Mouse (Mus musculus) cortical plate, adult 2 months (tissue): Measurements from ENCODE around the gene Umad1. TPM values are rescaled to one million over a fixed set of nuclear protein-coding genes. Genes with fewer than 3 reads are reported as not detected.

ENCODE experiments used
- H3K27ac ChIP-seq: fragments of 200-500 bp; 2 replicates; pipeline ENCODE4 v1.5.1; 2012; ENCODE audit warnings: low read length, control low read depth, inconsistent platforms; ENCODE audit not compliant: insufficient read depth
- H3K4me1 ChIP-seq: fragments of 200-500 bp; 2 replicates; pipeline ENCODE4 v1.6.1; 2011; ENCODE audit warnings: low read length; ENCODE audit not compliant: control insufficient read depth, insufficient read depth
- H3K4me3 ChIP-seq: fragments of 200-500 bp; 2 replicates; pipeline ENCODE4 v1.5.1; 2011; ENCODE audit warnings: mild to moderate bottlenecking, low read length, control low read depth; ENCODE audit not compliant: insufficient read depth
- CTCF ChIP-seq: fragments of 200-500 bp; IDR thresholded peaks from 2 replicates; pipeline ENCODE4 v1.5.1; 2011; ENCODE audit warnings: mild to moderate bottlenecking, control low read depth, low read length; ENCODE audit not compliant: insufficient read depth; ENCODE audit errors: extremely low read depth
- POLR2A ChIP-seq: fragments of 200-500 bp; IDR thresholded peaks from 2 replicates; pipeline ENCODE4 v1.6.1; 2011; ENCODE audit warnings: mild to moderate bottlenecking, low read length, control low read depth; ENCODE audit not compliant: insufficient read depth; ENCODE audit errors: extremely low read depth
- polyA plus RNA-seq: library from polyadenylated mRNA; depleted of rRNA; stranded (reverse); fragments of >200 nt; gene quantifications from 2 replicates; pipeline ENCODE4 v1.2.3, GENCODE M21; 2012; rRNA removed

Gene Umad1
- polyA plus RNA-seq, 1 experiment = 40.2 TPM

- H3K4me3 ChIP-seq = no peak overlapping the region
- TF ChIP-seq POLR2A (no peak), CTCF (no peak)
- H3K27ac ChIP-seq = no peak overlapping the region
- no peaks in the 10 kb centered on the region for H3K4me1 ChIP-seq
Observed at GRCm38 (mm10) chr6:8492248-8492647, 233.2 kb downstream of the Umad1 start.

GRCm38 (mm10) chr6:8495109-8495826 is 236.2 kb downstream of the Umad1 start:
- H3K27ac ChIP-seq = no peak overlapping the region
- TF ChIP-seq CTCF (no peak), POLR2A (no peak)
- H3K4me1 ChIP-seq = no peaks in the 10 kb centered on the region
- no peak overlapping the region for H3K4me3 ChIP-seq

- no peaks in the 10 kb centered on the region for H3K4me1 ChIP-seq
- no peak overlapping the region for H3K4me3 ChIP-seq
- TF ChIP-seq CTCF (no peak), POLR2A (no peak)
- no peak overlapping the region for H3K27ac ChIP-seq
Observed at GRCm38 (mm10) chr6:8495827-8496222, 236.7 kb downstream of the Umad1 start.

GRCm38 (mm10) chr6:8497234-8497867 is 238.3 kb downstream of the Umad1 start:
- Histone ChIP-seq H3K4me1 (no peaks in the 10 kb centered on the region), H3K4me3 (no peak overlapping the region)
- TF ChIP-seq CTCF (no peak), POLR2A (no peak)

GRCm38 (mm10) chr6:8497868-8498257 is 238.8 kb downstream of the Umad1 start:
- no peak for TF ChIP-seq CTCF
- TF ChIP-seq POLR2A = no peak
- Histone ChIP-seq H3K4me3 (no peak overlapping the region), H3K4me1 (no peaks in the 10 kb centered on the region), H3K27ac (no peak overlapping the region)

More at GRCm38 (mm10) chr6:8497234-8497867, 238.3 kb downstream of the Umad1 start:
- no peak overlapping the region for H3K27ac ChIP-seq

GRCm38 (mm10) chr6:8498961-8499360 is 239.9 kb downstream of the Umad1 start:
- H3K27ac ChIP-seq = no peak overlapping the region
- no peak for TF ChIP-seq CTCF
- TF ChIP-seq POLR2A = no peak
- no peak overlapping the region for H3K4me3 ChIP-seq
- no peaks in the 10 kb centered on the region for H3K4me1 ChIP-seq

GRCm38 (mm10) chr6:8503953-8504352 is 244.9 kb downstream of the Umad1 start:
- Histone ChIP-seq H3K4me3 (no peak overlapping the region), H3K27ac (no peak overlapping the region), H3K4me1 (no peaks in the 10 kb centered on the region)
- no peak for TF ChIP-seq POLR2A
- no peak for TF ChIP-seq CTCF

GRCm38 (mm10) chr6:8504521-8505228 is 245.6 kb downstream of the Umad1 start:
- TF ChIP-seq POLR2A (no peak), CTCF (no peak)

GRCm38 (mm10) chr6:8506631-8507030 is 247.5 kb downstream of the Umad1 start:
- TF ChIP-seq POLR2A = no peak
- no peak for TF ChIP-seq CTCF
- no peak overlapping the region for H3K27ac ChIP-seq
- no peak overlapping the region for H3K4me3 ChIP-seq
- H3K4me1 ChIP-seq = no peaks in the 10 kb centered on the region

More at GRCm38 (mm10) chr6:8504521-8505228, 245.6 kb downstream of the Umad1 start:
- H3K4me1 ChIP-seq = no peaks in the 10 kb centered on the region
- H3K4me3 ChIP-seq = no peak overlapping the region
- H3K27ac ChIP-seq = no peak overlapping the region

Other genes with a start within 250 kb of the Umad1 start
- gene Col28a1, start 66.7 kb upstream of the Umad1 start, polyA plus RNA-seq = 0.77 and 1.1 TPM in 2 replicates
- gene Mios, start 50.1 kb upstream of the Umad1 start, polyA plus RNA-seq = 9.6 and 10.7 TPM in 2 replicates
- gene Rpa3, start 115 bp upstream of the Umad1 start, polyA plus RNA-seq = 18.7 and 19.6 TPM in 2 replicates
- 21.9 and 22.5 TPM in 2 replicates for gene Gm45062, start 162 bp downstream of the Umad1 start, polyA plus RNA-seq